Mouse (Mus musculus): ENCODE results near the gene Smc3. TPM values are rescaled to one million over a fixed set of nuclear protein-coding genes. Genes with fewer than 3 reads are reported as not detected.

The Smc3 gene
- polyA plus RNA-seq, 1 experiment from 2014 or later: 54.7 TPM

DNA sequence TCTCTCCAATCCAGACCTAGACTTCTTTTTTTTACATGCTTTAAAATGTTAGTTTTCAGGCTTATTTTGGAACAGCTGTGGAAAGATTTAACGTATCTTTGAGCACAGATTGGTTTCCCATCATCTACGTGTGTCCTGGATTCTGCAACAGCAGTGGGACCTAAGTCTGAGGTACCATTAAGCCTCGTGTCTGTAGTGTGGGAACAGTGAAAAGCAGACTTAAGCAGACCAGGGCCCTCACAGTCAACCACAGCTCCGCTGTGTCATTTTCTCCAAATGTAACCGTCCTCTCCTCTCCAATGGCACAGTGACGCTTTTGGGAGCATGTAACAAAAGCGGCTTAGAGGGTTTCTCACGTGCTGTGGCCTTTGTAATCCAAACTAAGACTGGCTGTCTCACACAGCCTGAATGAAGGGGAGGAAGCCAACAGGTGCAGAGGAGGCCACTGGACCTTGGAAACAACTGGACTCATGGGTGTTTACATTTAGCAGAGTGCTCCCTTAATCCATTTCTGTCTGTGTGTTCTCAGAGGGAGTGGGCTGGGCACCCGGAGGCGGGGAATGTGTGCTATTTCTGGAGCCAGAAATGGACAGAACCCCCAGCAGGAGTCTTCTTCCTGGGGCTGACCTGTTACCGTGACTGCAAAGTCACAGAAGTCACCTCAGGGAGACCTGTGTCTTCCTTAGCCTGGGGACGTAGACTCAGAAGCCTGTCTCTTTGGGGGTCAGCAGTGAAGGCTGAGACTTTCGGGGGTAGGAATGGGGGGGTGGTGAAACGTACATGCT, 61.9 kb downstream of the Smc3 start:
- ATAC-seq (ENCODE audit: low FRiP score, low read depth): no peak
- H3K4me1 ChIP-seq (replicated peaks): no peaks in the 10 kb centered on the region
- H3K4me3 ChIP-seq: no peak overlapping the region
- WGBS: 54% methylated on average over 14 of the region's 14 CpGs
- H3K4me2 ChIP-seq: no peak overlapping the region
- no peak overlapping the region for H3K27ac ChIP-seq (replicated peaks)
- H3K27me3 ChIP-seq: no peaks in the 10 kb centered on the region
- no peak overlapping the region for H3K9ac ChIP-seq
- H3K9me3 ChIP-seq: no peaks in the 10 kb centered on the region
- H3K36me3 ChIP-seq: no peaks in the 10 kb centered on the region

DNA sequence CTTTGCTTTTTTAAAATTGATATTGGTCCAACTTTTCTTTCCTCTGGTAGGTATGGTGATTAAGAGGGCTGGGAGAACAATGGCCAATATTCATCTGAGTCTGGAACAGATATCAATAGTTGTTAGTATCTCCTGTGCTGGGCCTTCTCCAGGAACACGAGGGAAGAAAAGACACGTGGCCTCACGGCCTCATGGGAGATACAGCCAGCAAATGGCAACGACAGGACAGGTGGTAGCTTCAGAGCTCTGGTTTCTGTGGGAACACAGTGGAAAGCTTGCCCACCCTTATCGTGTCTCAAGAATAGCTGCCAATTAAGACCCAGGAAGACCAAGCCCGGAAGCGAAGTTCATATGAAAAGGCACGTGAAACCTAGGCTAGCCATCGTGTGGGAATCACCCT, 64.6 kb downstream of the Smc3 start:
- Histone ChIP-seq H3K4me3 (no peak overlapping the region), H3K9ac (no peak overlapping the region), H3K4me1 (replicated peaks) (no peaks in the 10 kb centered on the region), H3K4me2 (no peak overlapping the region), H3K9me3 (no peaks in the 10 kb centered on the region), H3K36me3 (no peaks in the 10 kb centered on the region), H3K27me3 (no peaks in the 10 kb centered on the region), H3K27ac (replicated peaks) (no peak overlapping the region)
- 88% methylated on average over 9 of the region's 9 CpGs for WGBS
- ATAC-seq (ENCODE audit: low FRiP score, low read depth): no peak

DNA sequence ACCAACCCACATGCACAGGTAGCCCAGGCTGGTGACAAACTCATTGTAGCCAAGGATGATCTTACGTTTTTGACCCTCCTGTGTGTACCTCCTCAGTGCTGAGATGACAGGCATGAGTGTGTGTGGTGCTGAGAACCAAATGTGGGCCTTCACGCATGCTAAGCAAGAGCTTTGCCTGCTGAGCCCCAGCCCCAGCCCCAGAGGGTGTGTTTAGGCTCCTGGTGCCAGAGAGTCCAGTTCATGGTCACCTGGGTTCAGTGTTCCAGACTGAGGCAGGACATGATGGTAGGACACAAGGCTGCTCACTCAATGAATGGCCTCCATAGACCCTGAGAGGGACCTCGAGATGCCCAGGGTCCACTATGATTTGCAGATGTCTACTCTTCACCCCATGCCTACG, 65.2 kb downstream of the Smc3 start:
- no peaks in the 10 kb centered on the region for H3K9me3 ChIP-seq
- ATAC-seq (ENCODE audit: low FRiP score, low read depth): no peak
- no peaks in the 10 kb centered on the region for H3K27me3 ChIP-seq
- H3K36me3 ChIP-seq: no peaks in the 10 kb centered on the region
- WGBS: 92% methylated on average over 4 of the region's 4 CpGs
- no peaks in the 10 kb centered on the region for H3K4me1 ChIP-seq (replicated peaks)
- H3K4me3 ChIP-seq: no peak overlapping the region
- H3K9ac ChIP-seq: no peak overlapping the region
- no peak overlapping the region for H3K4me2 ChIP-seq
- H3K27ac ChIP-seq (replicated peaks): no peak overlapping the region

DNA sequence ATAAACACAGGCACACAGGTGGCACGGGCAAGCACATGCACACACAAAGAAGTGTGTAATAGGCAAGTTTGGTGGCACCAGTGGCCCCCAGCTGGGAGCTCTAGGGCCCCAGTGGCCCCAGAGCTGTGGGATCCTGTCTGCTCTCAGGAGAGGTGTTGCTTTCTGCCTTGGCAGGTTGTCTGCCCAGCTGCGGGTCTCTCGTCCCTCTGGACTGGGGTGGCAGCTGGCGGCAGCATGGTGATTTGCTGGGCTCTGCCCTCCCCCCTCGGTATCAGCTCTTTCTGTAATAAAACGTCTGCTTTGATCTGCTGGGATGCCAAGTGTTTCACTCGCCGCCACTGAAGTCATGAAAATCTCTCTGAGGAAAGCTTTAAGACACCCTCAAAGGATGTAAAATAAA, 66.5 kb downstream of the Smc3 start:
- H3K4me3 ChIP-seq: no peak overlapping the region
- H3K36me3 ChIP-seq: no peaks in the 10 kb centered on the region
- ATAC-seq (ENCODE audit: low FRiP score, low read depth): no peak
- H3K27ac ChIP-seq (replicated peaks): no peak overlapping the region
- WGBS: 34% methylated on average over 8 of the region's 8 CpGs
- no peaks in the 10 kb centered on the region for H3K4me1 ChIP-seq (replicated peaks)
- no peaks in the 10 kb centered on the region for H3K9me3 ChIP-seq
- H3K4me2 ChIP-seq: no peak overlapping the region
- no peak overlapping the region for H3K9ac ChIP-seq
- no peaks in the 10 kb centered on the region for H3K27me3 ChIP-seq

DNA sequence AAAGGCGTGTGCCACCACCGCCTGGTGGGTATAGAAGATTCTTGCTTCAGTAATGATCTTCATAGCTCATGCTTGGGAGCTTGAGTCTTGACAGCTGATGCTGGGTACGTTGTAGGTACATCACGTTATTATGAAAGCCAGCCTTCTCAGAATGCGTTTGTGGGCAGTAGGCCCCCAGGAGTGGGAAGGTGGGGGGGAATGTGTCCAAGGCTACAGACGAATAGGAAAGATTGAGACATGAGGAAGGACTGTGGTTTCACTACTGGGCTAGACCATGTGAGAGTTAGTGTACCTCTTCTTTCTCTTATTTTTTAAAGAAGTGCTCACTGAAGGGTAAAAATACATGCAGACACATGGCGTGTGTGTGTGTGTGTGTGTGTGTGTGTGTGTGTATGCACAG, 68.6 kb downstream of the Smc3 start:
- no peaks in the 10 kb centered on the region for H3K9me3 ChIP-seq
- H3K9ac ChIP-seq: no peak overlapping the region
- H3K27ac ChIP-seq (replicated peaks): no peak overlapping the region
- H3K4me2 ChIP-seq: no peak overlapping the region
- H3K36me3 ChIP-seq: no peaks in the 10 kb centered on the region
- 89% methylated on average over 7 of the region's 7 CpGs for WGBS
- no peak overlapping the region for H3K4me3 ChIP-seq
- no peak for ATAC-seq (ENCODE audit: low FRiP score, low read depth)
- H3K27me3 ChIP-seq: peaks cover 8% of the 10 kb centered on the region; the same call in 1 of the 2 replicates
- H3K4me1 ChIP-seq (replicated peaks): no peaks in the 10 kb centered on the region

DNA sequence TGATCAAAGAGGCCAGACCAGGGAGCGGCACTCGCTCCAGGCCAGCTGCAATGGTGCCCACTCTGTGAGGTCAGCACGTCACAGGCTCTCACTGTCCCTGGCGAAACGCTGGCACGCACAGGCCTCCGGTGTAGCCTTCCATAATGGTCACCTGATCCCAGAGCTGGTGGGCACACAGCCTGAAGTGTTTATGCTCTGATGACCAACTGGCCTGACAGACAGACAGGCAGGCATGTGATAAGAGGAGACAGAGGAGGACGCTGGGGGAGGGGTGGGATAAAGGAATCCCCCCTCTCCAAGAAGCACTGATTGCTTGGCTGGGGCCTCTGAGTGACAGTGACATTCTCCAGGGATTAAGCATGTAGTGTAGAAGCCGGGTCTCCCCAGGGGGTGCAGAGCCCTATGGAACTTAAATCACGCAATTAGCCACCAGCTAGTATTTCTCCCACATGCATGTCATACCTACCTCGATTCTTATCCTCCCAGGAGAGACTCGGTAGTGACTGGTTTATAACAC, 70.5 kb downstream of the Smc3 start:
- no peak overlapping the region for H3K27ac ChIP-seq (replicated peaks)
- H3K36me3 ChIP-seq: no peaks in the 10 kb centered on the region
- H3K9ac ChIP-seq: no peak overlapping the region
- H3K4me3 ChIP-seq: no peak overlapping the region
- ATAC-seq (ENCODE audit: low FRiP score, low read depth): no peak
- 55% methylated on average over 12 of the region's 12 CpGs for WGBS
- no peaks in the 10 kb centered on the region for H3K9me3 ChIP-seq
- peaks cover 25% of the 10 kb centered on the region for H3K27me3 ChIP-seq
- H3K4me2 ChIP-seq: no peak overlapping the region
- no peaks in the 10 kb centered on the region for H3K4me1 ChIP-seq (replicated peaks)

DNA sequence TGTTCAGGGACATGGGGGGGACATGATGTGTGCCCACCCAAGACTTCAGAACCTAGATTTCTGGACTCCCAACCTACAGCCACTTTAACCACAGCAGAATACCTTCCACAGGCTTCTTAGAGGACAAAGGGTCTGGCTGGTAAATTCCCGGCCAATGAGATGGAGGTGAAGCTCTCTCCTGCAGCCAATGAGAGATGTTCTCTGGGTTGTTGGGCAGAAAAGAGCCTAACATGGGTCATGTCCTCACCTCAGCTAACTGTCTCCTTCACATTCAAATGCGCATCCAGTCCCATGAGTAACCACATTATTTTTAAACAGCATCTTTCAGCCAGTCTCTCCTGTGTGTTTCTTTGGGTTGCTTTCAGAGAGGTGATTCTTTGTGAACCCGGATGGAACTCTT, 71.2 kb downstream of the Smc3 start:
- peaks cover 32% of the 10 kb centered on the region for H3K27me3 ChIP-seq
- H3K9ac ChIP-seq: no peak overlapping the region
- no peaks in the 10 kb centered on the region for H3K9me3 ChIP-seq
- no peak for ATAC-seq (ENCODE audit: low FRiP score, low read depth)
- H3K36me3 ChIP-seq: no peaks in the 10 kb centered on the region
- no peak overlapping the region for H3K4me2 ChIP-seq
- H3K4me1 ChIP-seq (replicated peaks): peaks cover 4% of the 10 kb centered on the region
- H3K4me3 ChIP-seq: no peak overlapping the region
- 47% methylated on average over 3 of the region's 3 CpGs for WGBS
- H3K27ac ChIP-seq (replicated peaks): no peak overlapping the region

DNA sequence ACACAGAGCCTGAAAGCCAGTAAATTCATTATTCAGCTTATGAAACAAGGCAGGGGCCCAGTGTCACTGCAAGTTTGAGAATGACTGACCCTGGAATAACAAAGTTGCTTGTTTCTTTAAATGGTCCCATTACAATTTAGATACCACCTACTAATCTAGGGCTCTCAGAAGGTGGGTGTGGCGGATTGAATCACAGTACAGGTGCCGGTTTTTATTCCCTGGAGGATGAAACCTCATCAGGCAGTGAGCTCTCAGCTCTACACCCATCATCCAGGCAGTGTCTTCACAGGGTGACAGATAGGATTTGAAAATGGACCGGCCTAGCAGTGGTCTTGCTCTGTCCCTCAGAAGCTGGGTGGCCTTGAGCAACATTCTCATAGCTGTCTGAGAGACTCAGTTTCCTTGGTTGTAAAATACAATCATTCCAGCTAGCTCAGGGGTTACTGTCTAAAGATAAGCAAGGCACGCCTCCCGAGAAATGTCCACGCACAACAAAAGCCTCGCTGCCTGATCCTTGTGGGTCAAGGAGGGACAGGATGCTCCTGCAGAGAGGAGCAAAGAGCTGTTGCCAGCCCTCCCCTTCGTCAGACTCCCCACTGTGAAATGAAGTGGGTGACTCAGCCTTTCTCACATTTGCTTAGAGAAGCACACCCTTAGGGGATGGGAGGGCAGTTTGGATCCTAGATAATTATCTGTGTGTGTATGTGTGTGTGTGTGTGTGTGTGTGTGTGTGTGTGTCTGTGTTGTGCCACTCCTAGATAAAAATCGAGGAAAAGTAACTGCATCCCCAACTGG, 74.1 kb downstream of the Smc3 start:
- WGBS: 38% methylated on average over 9 of the region's 9 CpGs
- Histone ChIP-seq H3K9ac (no peak overlapping the region), H3K36me3 (no peaks in the 10 kb centered on the region), H3K9me3 (no peaks in the 10 kb centered on the region), H3K27me3 (peaks cover 46% of the 10 kb centered on the region), H3K27ac (replicated peaks) (no peak overlapping the region), H3K4me2 (no peak overlapping the region), H3K4me1 (replicated peaks) (peaks cover 19% of the 10 kb centered on the region), H3K4me3 (no peak overlapping the region)
- ATAC-seq (ENCODE audit: low FRiP score, low read depth): no peak

DNA sequence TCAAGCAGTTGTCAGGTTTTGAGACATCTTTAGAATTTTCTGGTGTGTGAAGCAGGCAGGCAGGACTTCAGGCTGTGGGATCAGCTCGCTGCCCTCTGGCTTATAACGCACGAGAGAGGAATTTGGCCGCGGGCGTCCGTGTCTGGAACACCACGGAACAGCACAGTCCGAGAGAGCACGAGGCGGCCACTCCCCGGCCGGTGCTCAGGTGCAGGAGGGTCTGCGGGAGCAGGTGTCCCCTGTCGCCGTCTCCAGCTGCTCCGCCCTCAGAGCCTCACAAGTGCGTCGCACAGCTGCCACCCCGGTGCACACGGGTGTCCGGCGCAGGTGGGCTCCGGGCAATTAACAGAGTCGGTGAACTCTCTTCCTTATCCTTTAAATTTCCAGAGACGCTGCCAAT, 76.0 kb downstream of the Smc3 start:
- H3K9me3 ChIP-seq: no peaks in the 10 kb centered on the region
- 0 out of 2 replicates have a peak, but pooled peaks have one; percentile 19 for ATAC-seq (ENCODE audit: low FRiP score, low read depth)

DNA sequence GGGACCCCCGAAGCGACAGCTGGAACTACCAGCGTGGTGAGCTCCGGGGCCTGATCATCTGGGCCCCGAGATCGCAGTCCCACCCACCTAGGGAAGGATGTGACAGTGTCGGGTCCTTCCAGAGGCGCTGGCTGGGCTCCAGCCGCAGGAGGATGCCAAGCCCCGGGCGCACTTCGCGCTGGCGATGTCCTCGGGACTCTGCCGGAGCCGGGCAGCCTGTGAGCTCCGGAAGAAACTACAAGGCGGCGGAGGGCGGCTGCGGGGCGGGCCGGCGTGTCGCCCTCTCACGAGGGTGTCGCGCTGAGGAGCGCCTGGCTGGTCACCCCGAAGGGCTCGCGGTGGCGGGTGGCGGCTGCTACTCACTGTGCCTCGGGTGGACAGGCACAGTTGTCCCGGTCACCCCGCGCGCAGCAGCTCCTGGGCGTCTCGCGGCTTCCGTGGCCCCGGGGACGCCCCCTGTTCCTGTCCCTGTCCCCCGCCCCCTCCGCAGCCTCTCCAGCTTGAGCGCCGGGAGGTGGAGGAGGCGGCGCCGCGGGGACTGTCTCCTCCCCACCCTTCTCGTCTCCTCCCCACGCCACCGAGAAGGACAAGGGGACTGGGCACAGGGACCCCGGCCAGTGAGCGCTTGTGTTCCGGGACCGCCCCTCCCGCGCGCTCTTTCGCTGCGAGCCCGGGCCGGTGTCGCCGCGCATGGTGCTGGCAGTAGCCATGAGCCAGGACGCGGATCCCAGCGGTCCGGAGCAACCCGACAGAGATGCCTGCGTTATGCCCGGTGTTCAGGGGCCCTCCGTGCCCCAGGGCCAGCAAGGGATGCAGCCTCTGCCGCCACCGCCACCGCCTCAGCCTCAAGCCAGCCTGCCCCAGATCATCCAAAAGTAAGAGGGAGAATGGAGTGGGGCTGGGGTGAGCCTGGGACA, 76.8 kb downstream of the Smc3 start, which contains the start of gene Rbm20:
Rbm20 (plus strand) TSS at position 589 of the 917 bp plus-strand sequence.
- peak; percentile 76 for ATAC-seq (ENCODE audit: low FRiP score, low read depth)
- Histone ChIP-seq H3K27me3 (peaks cover 46% of the 10 kb centered on the region), H3K9ac (peak within 1 kb of the TSS; percentile 38), H3K4me2 (peak within 1 kb of the TSS; percentile 98), H3K27ac (replicated peaks) (no peak within 1 kb of the TSS), H3K4me1 (replicated peaks) (peaks cover 19% of the 10 kb centered on the region), H3K9me3 (no peaks in the 10 kb centered on the region), H3K4me3 (peak within 1 kb of the TSS; percentile 70), H3K36me3 (no peaks in the 10 kb centered on the region)
- under 1% methylated on average over 79 of the region's 82 CpGs for WGBS

More for the DNA sequence above, 76.0 kb downstream of the Smc3 start:
- peaks cover 19% of the 10 kb centered on the region for H3K4me1 ChIP-seq (replicated peaks)
- peaks cover 46% of the 10 kb centered on the region for H3K27me3 ChIP-seq
- peak overlapping the region; percentile 70 for H3K4me3 ChIP-seq
- under 1% methylated on average over 26 of the region's 26 CpGs for WGBS
- no peak overlapping the region for H3K27ac ChIP-seq (replicated peaks)
- no peaks in the 10 kb centered on the region for H3K36me3 ChIP-seq
- peak overlapping the region; percentile 98 for H3K4me2 ChIP-seq
- peak overlapping the region; percentile 38; the same call in 1 of the 2 replicates for H3K9ac ChIP-seq

DNA sequence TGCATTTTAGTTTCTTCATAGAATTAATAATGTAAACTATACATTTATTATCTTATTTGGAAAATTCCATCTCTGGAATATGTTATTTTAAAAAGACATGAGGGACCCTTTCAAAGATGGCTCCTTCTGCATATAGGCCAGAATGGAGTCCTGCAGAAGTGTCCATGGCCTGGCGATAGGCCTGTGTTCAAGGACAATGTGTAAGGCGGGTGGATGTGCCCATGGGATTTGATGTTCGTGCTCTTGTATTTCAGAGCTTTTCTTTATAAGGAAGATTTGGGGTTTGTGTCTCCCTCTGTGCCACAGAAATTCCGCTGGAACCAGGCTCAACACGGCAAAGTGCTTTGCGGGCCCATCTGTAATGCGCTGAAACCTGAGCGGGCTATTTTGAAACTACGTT, 79.0 kb downstream of the Smc3 start:
- no peak overlapping the region for H3K27ac ChIP-seq (replicated peaks)
- H3K27me3 ChIP-seq: peaks cover 36% of the 10 kb centered on the region
- H3K4me1 ChIP-seq (replicated peaks): peaks cover 19% of the 10 kb centered on the region
- no peaks in the 10 kb centered on the region for H3K36me3 ChIP-seq
- H3K4me2 ChIP-seq: no peak overlapping the region
- no peak overlapping the region for H3K4me3 ChIP-seq
- no peak for ATAC-seq (ENCODE audit: low FRiP score, low read depth)
- no peak overlapping the region for H3K9ac ChIP-seq
- 90% methylated on average over 9 of the region's 9 CpGs for WGBS
- no peaks in the 10 kb centered on the region for H3K9me3 ChIP-seq
